Mouse (Mus musculus) heart, adult 2 months (tissue): ENCODE results near the gene Fam20c. TPM values are rescaled to one million over a fixed set of nuclear protein-coding genes. Genes with fewer than 3 reads are reported as not detected.
A peak's percentile ranks its signal among the peaks of the same experiment; 100 is the strongest.

Experiments used
- DNase-seq, 2 experiments: peaks; one replicate each; pipeline ENCODE4 v3.0.0; 2021
- H3K27ac ChIP-seq: fragments of 200-600 bp; 2 replicates; pipeline ENCODE4 v1.8.1; 2022
- H3K27me3 ChIP-seq: fragments of 200-500 bp; 2 replicates; pipeline ENCODE4 v1.6.1; 2012; ENCODE audit warnings: mild to moderate bottlenecking, low read length, inconsistent platforms, mixed read lengths; ENCODE audit not compliant: control insufficient read depth, insufficient read depth
- H3K36me3 ChIP-seq: fragments of 200-500 bp; 2 replicates; pipeline ENCODE4 v1.6.1; 2012; ENCODE audit warnings: low read length, inconsistent platforms; ENCODE audit not compliant: control insufficient read depth, insufficient read depth
- H3K4me1 ChIP-seq: fragments of 200-500 bp; 2 replicates; pipeline ENCODE4 v1.6.1; 2011; ENCODE audit warnings: low read length; ENCODE audit not compliant: control insufficient read depth, insufficient read depth
- H3K4me3 ChIP-seq: fragments of 200-600 bp; 2 replicates; pipeline ENCODE4 v1.8.1; 2022
- H3K79me2 ChIP-seq: fragments of 200-500 bp; replicated peaks from 2 replicates; pipeline ENCODE4 v1.6.1; 2012; ENCODE audit warnings: mild to moderate bottlenecking, inconsistent platforms, low read length, moderate library complexity, mixed read lengths; ENCODE audit not compliant: control insufficient read depth, insufficient read depth
- H3K9ac ChIP-seq: fragments of 200-500 bp; 2 replicates; pipeline ENCODE4 v1.6.1; 2012; ENCODE audit warnings: low read depth, mild to moderate bottlenecking, control low read depth, inconsistent platforms, low read length, mixed read lengths
- CTCF ChIP-seq: fragments of 200-600 bp; IDR thresholded peaks from 2 replicates; pipeline ENCODE4 v1.8.1; 2022; ENCODE audit warnings: antibody characterized with exemption, mild to moderate bottlenecking, moderate library complexity
- EP300 ChIP-seq: fragments of 200-500 bp; IDR thresholded peaks from 2 replicates; pipeline ENCODE4 v1.6.1; 2011; ENCODE audit warnings: low read depth, low read length, control low read depth; ENCODE audit not compliant: insufficient read depth
- POLR2A ChIP-seq: fragments of 200-500 bp; IDR thresholded peaks from 2 replicates; pipeline ENCODE4 v1.6.1; 2011; ENCODE audit warnings: mild to moderate bottlenecking, low read depth, low read length, control low read depth; ENCODE audit not compliant: insufficient read depth
- WGBS: fragments of 180-500 bp; shearing (Covaris S2); methylation state at CpG from one replicate; pipeline ENCODE4 v1.1.7; 2018; 5-methylcytosine and 5-hydroxymethylcytosine counted together
- intact Hi-C: fragments of 180-260 bp; cut with DNase I; formaldehyde crosslinking; loops from one replicate; pipeline ENCODE4 v1.15.1; 2025
- polyA plus RNA-seq: library from polyadenylated mRNA; depleted of rRNA; stranded (reverse); fragments of >200 nt; gene quantifications from 2 replicates; pipeline ENCODE4 v1.2.3, GENCODE M21; 2012
- total RNA-seq, 2 experiments: library from RNA; stranded (reverse); gene quantifications; 2 replicates each; pipeline ENCODE4 v1.2.3; 2021

The Fam20c gene
- total and polyA plus RNA-seq, 3 experiments: 10.0 to 14.7 (median 11.3) TPM

GRCm38 (mm10) chr5:138849682-138850461 lies 95.6 kb downstream of the Fam20c start:
- H3K79me2 ChIP-seq: no peaks in the 10 kb centered on the region
- H3K36me3 ChIP-seq: no peaks in the 10 kb centered on the region
- no peak overlapping the region for H3K4me3 ChIP-seq
- no peaks in the 10 kb centered on the region for H3K27me3 ChIP-seq
- no peak for DNase-seq
- 77% methylated on average over 23 of the region's 23 CpGs for WGBS
- H3K27ac ChIP-seq: no peak overlapping the region
- no peak overlapping the region for H3K9ac ChIP-seq
- TF ChIP-seq EP300 (no peak), POLR2A (no peak), CTCF (no peak)
- intact Hi-C loops: loop anchor here (2.0 to 5.0 kb wide), 3 partner anchors 92 to 235 kb away; no protein-coding TSS in a partner anchor
- H3K4me1 ChIP-seq: no peaks in the 10 kb centered on the region

DNA sequence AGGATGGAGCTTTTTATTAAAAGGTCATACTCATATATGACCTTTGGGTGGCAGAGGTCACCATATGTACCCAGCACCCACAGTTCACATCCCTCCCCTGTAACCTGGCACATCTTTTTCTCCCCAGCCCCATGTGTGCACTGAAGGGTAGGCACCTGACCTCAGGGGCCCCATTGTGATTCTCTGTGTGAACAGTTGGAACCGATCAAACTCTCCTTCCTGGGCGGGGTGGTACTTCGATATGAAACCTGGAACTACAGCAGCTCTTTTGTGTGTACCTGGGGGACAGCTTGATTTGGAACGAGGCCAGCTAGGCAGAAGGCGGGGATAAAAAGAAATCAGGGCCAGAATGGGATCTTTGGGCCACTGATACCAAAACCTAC lies 96.1 kb downstream of the Fam20c start:
- no peak for DNase-seq
- no peaks in the 10 kb centered on the region for H3K36me3 ChIP-seq
- H3K4me1 ChIP-seq: no peaks in the 10 kb centered on the region
- H3K79me2 ChIP-seq: no peaks in the 10 kb centered on the region
- no peak overlapping the region for H3K27ac ChIP-seq
- 65% methylated on average over 5 of the region's 5 CpGs for WGBS
- H3K27me3 ChIP-seq: no peaks in the 10 kb centered on the region
- TF ChIP-seq CTCF (no peak), EP300 (no peak), POLR2A (no peak)
- intact Hi-C loops: no loop called here
- no peak overlapping the region for H3K4me3 ChIP-seq
- H3K9ac ChIP-seq: no peak overlapping the region

DNA sequence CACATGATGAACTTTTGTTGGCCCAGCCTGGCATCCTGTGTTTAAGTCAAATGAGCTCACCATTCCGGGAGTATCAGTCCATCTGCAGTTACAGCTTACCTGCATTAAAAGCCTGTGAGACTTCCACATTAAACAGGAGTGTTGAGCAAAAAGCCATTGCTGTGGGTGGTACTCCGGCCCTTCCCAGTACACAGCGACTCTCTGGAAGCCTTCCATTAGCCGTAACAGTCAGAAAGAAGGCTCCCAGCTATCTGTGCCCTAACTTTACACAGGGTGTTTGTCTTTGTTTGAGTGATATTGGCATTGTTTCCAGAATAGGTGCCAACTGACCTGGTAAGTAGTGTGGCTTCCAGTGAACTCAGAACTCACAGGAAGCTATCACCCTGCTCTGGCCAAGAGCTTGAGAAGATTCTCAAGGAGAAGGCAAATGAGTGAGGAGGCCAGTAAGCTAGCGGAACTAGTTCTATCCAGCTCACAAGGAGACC lies 97.0 kb downstream of the Fam20c start:
- WGBS: 65% methylated on average over 5 of the region's 5 CpGs
- H3K9ac ChIP-seq: no peak overlapping the region
- no peaks in the 10 kb centered on the region for H3K79me2 ChIP-seq
- TF ChIP-seq CTCF (no peak), POLR2A (no peak), EP300 (no peak)
- no peaks in the 10 kb centered on the region for H3K4me1 ChIP-seq
- intact Hi-C loops: no loop called here
- H3K4me3 ChIP-seq: no peak overlapping the region
- H3K27me3 ChIP-seq: no peaks in the 10 kb centered on the region
- no peak overlapping the region for H3K27ac ChIP-seq
- H3K36me3 ChIP-seq: no peaks in the 10 kb centered on the region
- DNase-seq: no peak

- WGBS: 81% methylated on average over 4 of the region's 4 CpGs
- H3K4me1 ChIP-seq: no peaks in the 10 kb centered on the region
- H3K27me3 ChIP-seq: no peaks in the 10 kb centered on the region
- no peak overlapping the region for H3K27ac ChIP-seq
- H3K36me3 ChIP-seq: no peaks in the 10 kb centered on the region
- no peak for DNase-seq
- TF ChIP-seq EP300 (no peak), CTCF (no peak), POLR2A (no peak)
- H3K79me2 ChIP-seq: no peaks in the 10 kb centered on the region
- H3K9ac ChIP-seq: no peak overlapping the region
- H3K4me3 ChIP-seq: no peak overlapping the region
- intact Hi-C loops: no loop called here
Observed at GRCm38 (mm10) chr5:138852151-138852550, 97.8 kb downstream of the Fam20c start.

- no peak for DNase-seq
- Histone ChIP-seq H3K4me1 (no peaks in the 10 kb centered on the region), H3K79me2 (no peaks in the 10 kb centered on the region), H3K36me3 (no peaks in the 10 kb centered on the region), H3K4me3 (no peak overlapping the region), H3K9ac (no peak overlapping the region), H3K27ac (no peak overlapping the region), H3K27me3 (no peaks in the 10 kb centered on the region)
- no peak for TF ChIP-seq EP300
- no peak for TF ChIP-seq CTCF
- no peak for TF ChIP-seq POLR2A
- intact Hi-C loops: no loop called here
- WGBS: 46% methylated on average over 2 of the region's 2 CpGs
Observed at GRCm38 (mm10) chr5:138853349-138853748, 99.0 kb downstream of the Fam20c start.

- WGBS: 32% methylated on average over 9 of the region's 9 CpGs
- peak; percentile 76 to 83 for DNase-seq
- no peaks in the 10 kb centered on the region for H3K4me1 ChIP-seq
Observed at GRCm38 (mm10) chr5:138857010-138857617, 102.8 kb downstream of the Fam20c start.

More at GRCm38 (mm10) chr5:138857010-138857617, 102.8 kb downstream of the Fam20c start:
- intact Hi-C loops: no loop called here
- Histone ChIP-seq H3K27ac (no peak overlapping the region), H3K36me3 (no peaks in the 10 kb centered on the region), H3K27me3 (no peaks in the 10 kb centered on the region), H3K79me2 (no peaks in the 10 kb centered on the region), H3K9ac (no peak overlapping the region), H3K4me3 (no peak overlapping the region)
- TF ChIP-seq CTCF (peak; percentile 93), EP300 (0 out of 2 replicates have a peak, but pooled peaks have one; percentile 51), POLR2A (no peak)
